Comparison of ENCODE assay signal across 37 mouse cellular contexts in the genomic region with DNA sequence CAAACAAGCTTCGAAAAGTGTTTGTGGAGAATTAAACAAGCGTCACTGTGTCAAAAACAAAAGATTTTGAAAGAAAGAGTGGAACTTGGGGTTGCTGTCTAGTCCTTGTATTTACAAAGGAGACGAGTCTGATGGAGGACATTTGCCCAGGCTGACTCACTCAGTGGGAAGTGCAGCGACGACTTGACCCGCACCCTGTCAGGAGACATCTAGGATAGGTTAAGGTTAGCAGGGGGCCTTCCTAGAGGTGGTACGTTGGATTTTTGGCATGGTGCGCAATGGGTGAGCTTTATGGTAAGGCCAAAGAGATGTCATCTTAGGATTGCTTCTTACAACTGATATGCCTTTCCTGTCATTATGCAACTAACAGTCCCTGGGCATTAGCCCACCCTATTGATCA. TPM values are rescaled to one million over a fixed set of nuclear protein-coding genes. Genes with fewer than 3 reads are reported as not detected.
"Had no signal": no experiment of that assay in that cellular context is flagged by ENCODE, and none has a peak within 500 bp of the region (broad histone marks: within the 10 kb centered on the region; RNA-seq: fewer than 3 reads in every experiment).

No protein-coding gene starts in this region.

- H3K36me3 ChIP-seq: heart, embryonic 13.5 days; heart, embryonic 15.5 days; hindbrain, embryonic 10.5 days; hindbrain, embryonic 12.5 days; intestine, embryonic 15.5 days; limb, embryonic 10.5 days; limb, embryonic 12.5 days had no signal

- DNase-seq: gastrocnemius, adult 2 months; gastrocnemius, postnatal 10 days; gastrocnemius, postnatal 25 days; heart, postnatal 4 days; kidney, adult 18-20 months; kidney, adult 8-10 months; kidney, postnatal 10 days; kidney, postnatal 25 days; kidney, postnatal 4 days; liver had no signal

- H3K4me3 ChIP-seq: gastrocnemius, adult 2 months; heart, embryonic 13.5 days; heart, embryonic 15.5 days; hindbrain, embryonic 10.5 days; hindbrain, embryonic 12.5 days; intestine, embryonic 15.5 days; layer of hippocampus, adult 2 months; left cerebral cortex, adult 2 months; limb, embryonic 10.5 days; limb, embryonic 12.5 days had no signal

- H3K9ac ChIP-seq: heart, embryonic 13.5 days; heart, embryonic 15.5 days; hindbrain, embryonic 12.5 days; hindbrain, embryonic 14.5 days; intestine, embryonic 15.5 days; limb, embryonic 12.5 days had no signal

- H3K4me2 ChIP-seq: heart, embryonic 11.5 days; heart, embryonic 13.5 days; heart, embryonic 15.5 days; hindbrain, embryonic 12.5 days; hindbrain, embryonic 14.5 days; intestine, embryonic 15.5 days; limb, embryonic 12.5 days; liver, embryonic 11.5 days had no signal

- H3K27me3 ChIP-seq: heart, embryonic 13.5 days; heart, embryonic 15.5 days; hindbrain, embryonic 12.5 days; intestine, embryonic 15.5 days; limb, embryonic 12.5 days had no signal

- H3K27ac ChIP-seq: gastrocnemius, adult 2 months; heart, embryonic 13.5 days; heart, embryonic 15.5 days; hindbrain, embryonic 10.5 days; hindbrain, embryonic 12.5 days; hindbrain, embryonic 14.5 days; intestine, embryonic 15.5 days; layer of hippocampus, adult 2 months; left cerebral cortex, adult 2 months; limb, embryonic 10.5 days; limb, embryonic 12.5 days had no signal

- H3K4me1 ChIP-seq: heart, embryonic 13.5 days; heart, embryonic 15.5 days; hindbrain, embryonic 12.5 days; intestine, embryonic 15.5 days; limb, embryonic 10.5 days; limb, embryonic 12.5 days had no signal

- H3K9me3 ChIP-seq: heart, embryonic 13.5 days; heart, embryonic 15.5 days; hindbrain, embryonic 10.5 days; hindbrain, embryonic 12.5 days; intestine, embryonic 15.5 days; limb, embryonic 10.5 days; limb, embryonic 12.5 days had no signal

RNA-seq across cellular contexts. Expression of a gene that starts 2.3 kb away (rescaled TPM):
- total RNA-seq: gastrocnemius, adult 2 months had no signal
- polyA plus RNA-seq: heart, embryonic 11.5 days; heart, embryonic 13.5 days; heart, postnatal 0 days; hindbrain, embryonic 10.5 days; hindbrain, embryonic 12.5 days; hindbrain, embryonic 16.5 days; limb, embryonic 10.5 days; limb, embryonic 12.5 days had no signal

RNA-seq across cellular contexts. Expression of a gene that starts 9.3 kb away (rescaled TPM):
- total RNA-seq: gastrocnemius, adult 2 months; gastrocnemius, postnatal 10 days; gastrocnemius, postnatal 25 days; gastrocnemius, postnatal 4 days; granulocyte monocyte progenitor cell, adult 5-6 weeks; heart, adult 8-10 months; heart, postnatal 25 days; heart, postnatal 4 days; layer of hippocampus, adult 2 months; layer of hippocampus, postnatal 10 days; layer of hippocampus, postnatal 25 days; left cerebral cortex, adult 2 months; left cerebral cortex, postnatal 14 days; left cerebral cortex, postnatal 36 days had no signal
- polyA plus RNA-seq: frontal cortex, adult 2 months; heart, embryonic 13.5 days; heart, embryonic 15.5 days; heart, postnatal 0 days; hindbrain, embryonic 10.5 days; hindbrain, embryonic 12.5 days; hindbrain, embryonic 14.5 days; hindbrain, embryonic 16.5 days; intestine, embryonic 15.5 days; intestine, postnatal 0 days; kidney, embryonic 14.5 days; kidney, embryonic 16.5 days; limb, embryonic 10.5 days; limb, embryonic 12.5 days; limb, embryonic 14.5 days; liver, embryonic 11.5 days had no signal
